Mouse (Mus musculus) E14TG2a.4 (cell line): ENCODE measurements at regions not wholly inside any gene's neighbourhood (a gene's known extent, or its start where the extent isn't known, plus 50 kb on each side); places are given as distances from the start of the nearest gene placed in this dataset.

Source experiments
- CTCF ChIP-seq: conservative IDR thresholded peaks from 2 replicates; pipeline ENCODE4 v1.5.1; 2014; ENCODE audit warnings: low read length
- NANOG ChIP-seq: IDR thresholded peaks from 2 replicates; pipeline ENCODE4 v1.6.1; 2014; ENCODE audit warnings: borderline replicate concordance, low read length, mixed read lengths
- POU5F1 ChIP-seq: IDR thresholded peaks from 2 replicates; pipeline ENCODE4 v1.6.1; 2014; ENCODE audit warnings: low read length, borderline replicate concordance

DNA sequence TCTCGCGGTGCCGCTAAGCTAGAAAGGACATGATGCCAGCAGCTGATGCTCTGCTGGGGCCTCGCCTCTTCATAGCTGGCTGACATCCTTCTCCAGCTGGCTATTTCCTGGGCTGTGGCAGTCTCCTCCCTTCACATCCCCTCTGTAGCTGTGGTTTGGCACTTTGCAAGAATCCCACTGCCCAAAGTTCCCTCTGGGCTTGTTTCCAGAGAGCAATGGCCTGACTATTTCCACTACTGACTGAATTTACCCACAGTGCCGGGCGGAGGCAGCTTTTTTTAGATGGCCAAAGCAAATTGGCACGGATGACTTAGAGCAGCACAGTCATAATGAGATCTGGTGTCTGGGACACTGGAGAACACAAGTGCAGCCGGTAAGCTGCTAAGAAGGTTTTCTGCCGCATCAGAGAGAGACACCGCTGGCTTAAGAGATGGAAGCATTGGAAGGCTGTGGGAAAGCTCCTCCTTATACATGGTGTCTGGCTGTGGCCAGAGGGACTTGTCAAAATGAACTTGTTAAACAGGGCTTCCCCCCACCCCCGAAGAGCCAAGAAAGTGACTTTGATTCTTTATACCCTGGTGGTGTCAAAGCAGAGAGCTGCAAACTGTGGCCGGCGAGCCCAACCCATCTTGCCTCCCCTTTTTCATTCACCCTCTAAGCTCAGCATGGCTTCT, 98.5 kb downstream of the Dkk1 start:
- TF ChIP-seq CTCF, result no peak
- TF ChIP-seq POU5F1, result no peak
- no peak for TF ChIP-seq NANOG
